Mouse (Mus musculus) MEL (cell line): ENCODE measurements around the gene Rps6ka1.

ENCODE experiments used
- CHD2 ChIP-seq: IDR thresholded peaks from 2 replicates; pipeline ENCODE4 v1.6.1; 2011; ENCODE audit warnings: low read length, improper control_type of control experiment
- CTCF ChIP-seq, 3 experiments: IDR thresholded peaks in 2 of 3; conservative IDR thresholded peaks in 1 of 3; 2 replicates each; pipeline ENCODE4 v1.5.1; 2011 to 2012; ENCODE audit warnings: low read length in 3 of 3, low read depth in 2 of 3, mild to moderate bottlenecking in 2 of 3, improper control_type of control experiment in 1 of 3, inconsistent platforms in 1 of 3, mixed read lengths in 1 of 3, moderate library complexity in 1 of 3; ENCODE audit not compliant: control insufficient read depth in 1 of 3, insufficient read depth in 1 of 3, poor library complexity in 1 of 3, severe bottlenecking in 1 of 3
- EP300 ChIP-seq, 2 experiments: IDR thresholded peaks; 2 replicates each; pipeline ENCODE4 v1.6.1; 2011; ENCODE audit warnings: improper control_type of control experiment in 2 of 2, low read length in 2 of 2, low read depth in 1 of 2, mild to moderate bottlenecking in 1 of 2
- GATA1 ChIP-seq: IDR thresholded peaks from 2 replicates; pipeline ENCODE4 v1.6.1; 2011; ENCODE audit warnings: low read depth, low read length, improper control_type of control experiment
- MYB ChIP-seq: IDR thresholded peaks from 2 replicates; pipeline ENCODE4 v1.6.1; 2011; ENCODE audit warnings: mild to moderate bottlenecking, low read depth, low read length, improper control_type of control experiment
- POLR2A ChIP-seq, 2 experiments: IDR thresholded peaks; 2 replicates each; pipeline ENCODE4 v1.6.1; 2011 to 2012; ENCODE audit warnings: low read length in 2 of 2, mild to moderate bottlenecking in 2 of 2, control low read depth in 1 of 2, improper control_type of control experiment in 1 of 2, low read depth in 1 of 2, moderate library complexity in 1 of 2; ENCODE audit not compliant: control insufficient read depth in 1 of 2, insufficient read depth in 1 of 2, poor library complexity in 1 of 2
- POLR2AphosphoS2 ChIP-seq: IDR thresholded peaks from 2 replicates; pipeline ENCODE4 v1.6.1; 2011; ENCODE audit warnings: low read length, improper control_type of control experiment
- POLR2AphosphoS5 ChIP-seq: IDR thresholded peaks from 2 replicates; pipeline ENCODE4 v1.6.1; 2012; ENCODE audit warnings: low read depth, borderline replicate concordance, mild to moderate bottlenecking, inconsistent platforms, low read length, moderate library complexity, mixed read lengths
- UBTF ChIP-seq: IDR thresholded peaks from 2 replicates; pipeline ENCODE4 v1.6.1; 2012; ENCODE audit warnings: low read depth, mild to moderate bottlenecking, inconsistent platforms, low read length, improper control_type of control experiment, moderate library complexity, borderline replicate concordance; ENCODE audit not compliant: insufficient read depth
- USF1 ChIP-seq: IDR thresholded peaks from 2 replicates; pipeline ENCODE4 v1.6.1; 2014; ENCODE audit warnings: low read depth, mild to moderate bottlenecking, inconsistent platforms, low read length, improper control_type of control experiment, moderate library complexity

DNA sequence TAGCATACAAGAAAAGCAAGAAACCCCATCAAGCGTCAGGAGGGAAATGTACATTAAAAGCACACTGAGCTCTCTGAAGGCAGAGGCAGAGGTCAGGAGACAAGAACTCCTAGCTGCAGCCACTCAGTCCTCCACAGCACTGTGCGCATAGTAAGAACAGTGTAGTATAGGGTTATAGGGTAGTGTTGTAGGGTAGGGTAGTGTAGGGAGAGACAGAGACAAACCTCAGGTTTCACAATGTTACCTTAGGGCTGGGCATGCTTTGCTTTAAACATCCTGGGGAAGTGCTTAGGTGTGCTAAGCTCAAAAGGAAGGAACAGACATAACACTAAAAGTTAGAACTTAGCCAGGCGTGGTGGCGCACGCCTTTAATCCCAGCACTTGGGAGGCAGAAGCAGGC is 52.4 kb downstream of the Rps6ka1 start:
- TF ChIP-seq UBTF: no peak
- TF ChIP-seq MYB: no peak
- TF ChIP-seq USF1: no peak
- no peak for TF ChIP-seq CTCF (IDR thresholded peaks at IDR 0.05 in 2 of 3, conservative IDR thresholded peaks at IDR 0.05 in 1 of 3; ENCODE audit: control insufficient read depth in 1 of 3, insufficient read depth in 1 of 3, low read depth in 2 of 3, low read length in 3 of 3, poor library complexity in 1 of 3, severe bottlenecking in 1 of 3)
- TF ChIP-seq EP300 (IDR thresholded peaks at IDR 0.05; ENCODE audit: low read depth in 1 of 2, low read length in 2 of 2): no peak
- TF ChIP-seq GATA1: no peak
- no peak for TF ChIP-seq POLR2A (IDR thresholded peaks at IDR 0.05; ENCODE audit: control insufficient read depth in 1 of 2, insufficient read depth in 1 of 2, low read depth in 1 of 2, low read length in 2 of 2, poor library complexity in 1 of 2)
- no peak for TF ChIP-seq POLR2AphosphoS5
- no peak for TF ChIP-seq POLR2AphosphoS2
- no peak for TF ChIP-seq CHD2
